Mouse (Mus musculus): ENCODE results near the gene Akr7a5.

- TF ChIP-seq POLR2A (IDR thresholded peaks at IDR 0.05; ENCODE audit: low read depth, low read length) (no peak), CTCF (IDR thresholded peaks at IDR 0.05; ENCODE audit: extremely low read depth, insufficient read depth, insufficient read length, insufficient replicate concordance) (no peak)
Observed at GRCm38 (mm10) chr4:139281791-139282345, 28.7 kb upstream of the Akr7a5 start.

Measured in spleen, adult 2 months (tissue).